Mouse (Mus musculus) cortical plate, adult 2 months (tissue): ENCODE data around the gene Fbxo44.

Source experiments
- CTCF ChIP-seq: fragments of 200-500 bp; IDR thresholded peaks from 2 replicates; pipeline ENCODE4 v1.5.1; 2011; ENCODE audit warnings: mild to moderate bottlenecking, control low read depth, low read length; ENCODE audit not compliant: insufficient read depth; ENCODE audit errors: extremely low read depth
- POLR2A ChIP-seq: fragments of 200-500 bp; IDR thresholded peaks from 2 replicates; pipeline ENCODE4 v1.6.1; 2011; ENCODE audit warnings: mild to moderate bottlenecking, low read length, control low read depth; ENCODE audit not compliant: insufficient read depth; ENCODE audit errors: extremely low read depth

GRCm38 (mm10) chr4:148154982-148155381 lies 5.3 kb downstream of the Fbxo44 start:
- TF ChIP-seq POLR2A, result no peak
- peak; percentile 50; the same call in 1 of the 2 replicates for TF ChIP-seq CTCF
